Mouse (Mus musculus) kidney, embryonic 14.5 days (tissue): ENCODE measurements around the gene Ptprg. TPM values are rescaled to one million over a fixed set of nuclear protein-coding genes. Genes with fewer than 3 reads are reported as not detected.

Experiments
- ATAC-seq: fragments of 200-750 bp; cut with Nextera tagmentation; 2 replicates; pipeline ENCODE4 v1.8.0; 2017; ENCODE audit warnings: moderate number of reproducible peaks, mild to moderate bottlenecking, moderate TSS enrichment, moderate library complexity; ENCODE audit not compliant: low FRiP score, low TSS enrichment
- H3K27ac ChIP-seq: fragments of 300-500 bp; sonication (generic); 2 replicates; pipeline ENCODE4 v1.5.1; 2014; ENCODE audit warnings: low read depth, mild to moderate bottlenecking, low read length, moderate library complexity, mixed read lengths
- H3K27me3 ChIP-seq: fragments of 300-500 bp; sonication (generic); 2 replicates; pipeline ENCODE4 v1.6.1; 2014; ENCODE audit warnings: mild to moderate bottlenecking, low read length; ENCODE audit not compliant: control insufficient read depth, insufficient read depth
- H3K36me3 ChIP-seq: fragments of 300-500 bp; sonication (generic); 2 replicates; pipeline ENCODE4 v1.6.1; 2014; ENCODE audit warnings: low read length, mixed read lengths; ENCODE audit not compliant: control insufficient read depth, insufficient read depth
- H3K4me1 ChIP-seq: fragments of 300-500 bp; sonication (generic); 2 replicates; pipeline ENCODE4 v1.6.1; 2014; ENCODE audit warnings: low read length, mixed read lengths; ENCODE audit not compliant: control insufficient read depth, insufficient read depth
- H3K4me2 ChIP-seq: fragments of 300-500 bp; sonication (generic); replicated peaks from 2 replicates; pipeline ENCODE4 v1.6.1; 2014; ENCODE audit warnings: low read depth, mild to moderate bottlenecking, low read length
- H3K4me3 ChIP-seq: fragments of 300-500 bp; sonication (generic); 2 replicates; pipeline ENCODE4 v1.5.1; 2014; ENCODE audit warnings: mild to moderate bottlenecking, low read length
- H3K9ac ChIP-seq: fragments of 300-500 bp; sonication (generic); 2 replicates; pipeline ENCODE4 v1.6.1; 2014; ENCODE audit warnings: low read depth, mild to moderate bottlenecking, low read length, moderate library complexity
- H3K9me3 ChIP-seq: fragments of 300-500 bp; sonication (generic); 2 replicates; pipeline ENCODE4 v1.6.1; 2016; ENCODE audit warnings: low read length; ENCODE audit not compliant: control insufficient read depth
- WGBS: fragments of 180-500 bp; shearing (Covaris S2); extraction: QIAGEN DNeasy Blood & Tissue Kit; methylation state at CpG from one replicate; pipeline ENCODE4 v1.1.7; 2014; 5-methylcytosine and 5-hydroxymethylcytosine counted together
- polyA plus RNA-seq: library from polyadenylated mRNA; unstranded; fragments of >200 nt; fragmentation: Nextera tagmentation; extraction: Ambion mirVana; gene quantifications from 2 replicates; pipeline ENCODE4 v1.2.1, GENCODE M21; 2014

Gene Ptprg
- polyA plus RNA-seq, 1 experiment from 2014 or later = 44.3 TPM

DNA sequence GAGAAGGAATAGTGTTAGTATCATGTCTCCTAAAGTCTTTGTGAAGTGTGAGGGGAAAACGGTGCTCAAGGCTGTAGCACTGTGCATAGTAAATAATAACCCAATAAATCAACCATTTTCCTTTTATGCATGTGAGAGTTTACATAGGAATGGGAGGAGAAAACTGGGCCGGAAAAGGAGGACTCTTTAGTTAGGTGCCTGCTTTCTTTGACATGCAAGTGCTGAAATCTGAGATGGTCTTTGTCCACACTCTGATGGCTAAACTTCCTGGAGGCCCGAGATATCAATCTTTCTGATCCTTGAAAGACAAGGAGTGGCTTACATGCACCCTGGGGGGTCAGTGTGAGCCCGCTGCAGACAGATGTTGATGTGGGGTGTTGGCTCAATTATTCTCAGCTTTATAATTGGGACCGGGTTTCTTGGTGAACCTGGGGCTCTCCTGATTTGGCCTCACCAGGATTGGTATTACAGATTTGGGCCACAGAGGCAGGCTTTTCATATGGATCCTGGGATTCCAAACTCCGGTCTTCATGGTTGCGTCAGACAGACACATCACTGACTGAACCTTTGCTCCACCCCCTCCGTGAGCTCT is 7.4 kb downstream of the Ptprg start:
- Histone ChIP-seq H3K36me3 (no peaks in the 10 kb centered on the region), H3K4me1 (peaks cover 29% of the 10 kb centered on the region), H3K4me2 (no peak overlapping the region; the same call in 1 of the 2 replicates), H3K9me3 (0 out of 2 replicates have a peak, but pooled peaks cover 2% of the 10 kb centered on the region), H3K27ac (peak overlapping the region; percentile 24; the same call in 1 of the 2 replicates), H3K27me3 (no peaks in the 10 kb centered on the region), H3K9ac (no peak overlapping the region), H3K4me3 (no peak overlapping the region)
- 38% methylated on average over 8 of the region's 8 CpGs for WGBS
- no peak for ATAC-seq

DNA sequence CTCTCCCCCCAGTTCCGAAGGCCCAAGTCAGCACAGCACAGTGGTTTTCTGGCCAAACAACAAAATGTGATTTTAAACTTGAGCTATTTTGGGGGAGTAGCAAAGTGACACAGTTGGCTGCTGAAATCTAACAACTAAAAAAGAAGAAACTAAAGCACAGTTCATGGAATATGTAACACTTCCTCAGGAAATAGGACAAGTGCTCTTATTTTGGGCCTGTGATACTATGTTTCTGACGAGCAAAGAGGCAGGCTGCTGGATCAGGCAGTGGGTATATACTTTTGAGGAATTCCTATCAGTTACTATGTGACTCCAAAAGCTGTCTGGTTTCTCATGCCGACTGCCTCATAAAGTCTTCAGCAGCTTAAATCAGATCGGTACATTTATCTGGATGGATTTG is 8.1 kb downstream of the Ptprg start:
- Histone ChIP-seq H3K4me3 (no peak overlapping the region), H3K27ac (no peak overlapping the region), H3K4me2 (no peak overlapping the region), H3K4me1 (peaks cover 23% of the 10 kb centered on the region), H3K36me3 (no peaks in the 10 kb centered on the region), H3K9me3 (0 out of 2 replicates have a peak, but pooled peaks cover 2% of the 10 kb centered on the region), H3K27me3 (no peaks in the 10 kb centered on the region), H3K9ac (no peak overlapping the region)
- no peak for ATAC-seq
- WGBS = 75% methylated on average over 4 of the region's 4 CpGs

- no peak overlapping the region for H3K4me2 ChIP-seq
- no peak overlapping the region for H3K9ac ChIP-seq
- no peaks in the 10 kb centered on the region for H3K36me3 ChIP-seq
- 82% methylated on average over 2 of the region's 2 CpGs for WGBS
- H3K27me3 ChIP-seq = no peaks in the 10 kb centered on the region
- no peak overlapping the region for H3K4me3 ChIP-seq
- 0 out of 2 replicates have a peak, but pooled peaks cover 2% of the 10 kb centered on the region for H3K9me3 ChIP-seq
- peaks cover 18% of the 10 kb centered on the region for H3K4me1 ChIP-seq
- no peak for ATAC-seq
- H3K27ac ChIP-seq = no peak overlapping the region
Measured at GRCm38 (mm10) chr14:11562870-11563269, 9.5 kb downstream of the Ptprg start.

GRCm38 (mm10) chr14:11563656-11564055 is 10.3 kb downstream of the Ptprg start:
- 0 out of 2 replicates have a peak, but pooled peaks cover 2% of the 10 kb centered on the region for H3K9me3 ChIP-seq
- peaks cover 18% of the 10 kb centered on the region for H3K4me1 ChIP-seq
- no peak overlapping the region for H3K9ac ChIP-seq
- H3K27me3 ChIP-seq = no peaks in the 10 kb centered on the region
- no peak overlapping the region for H3K27ac ChIP-seq
- no peak overlapping the region for H3K4me2 ChIP-seq
- 94% methylated on average over 5 of the region's 5 CpGs for WGBS
- H3K36me3 ChIP-seq = no peaks in the 10 kb centered on the region
- no peak for ATAC-seq
- H3K4me3 ChIP-seq = no peak overlapping the region

GRCm38 (mm10) chr14:11564456-11564855 is 11.1 kb downstream of the Ptprg start:
- no peaks in the 10 kb centered on the region for H3K27me3 ChIP-seq
- 71% methylated on average over 3 of the region's 3 CpGs for WGBS
- H3K9me3 ChIP-seq = 0 out of 2 replicates have a peak, but pooled peaks cover 2% of the 10 kb centered on the region
- no peaks in the 10 kb centered on the region for H3K36me3 ChIP-seq
- no peak overlapping the region for H3K4me2 ChIP-seq
- H3K4me3 ChIP-seq = no peak overlapping the region
- no peak overlapping the region for H3K27ac ChIP-seq
- ATAC-seq = no peak
- no peak overlapping the region for H3K9ac ChIP-seq
- peaks cover 18% of the 10 kb centered on the region for H3K4me1 ChIP-seq

- Histone ChIP-seq H3K9me3 (0 out of 2 replicates have a peak, but pooled peaks cover 2% of the 10 kb centered on the region), H3K4me2 (no peak overlapping the region), H3K4me3 (no peak overlapping the region), H3K36me3 (no peaks in the 10 kb centered on the region), H3K9ac (no peak overlapping the region), H3K27ac (no peak overlapping the region), H3K27me3 (no peaks in the 10 kb centered on the region), H3K4me1 (peaks cover 11% of the 10 kb centered on the region)
- 96% methylated on average over 3 of the region's 3 CpGs for WGBS
- ATAC-seq = no peak
Measured at GRCm38 (mm10) chr14:11565283-11565682, 12.0 kb downstream of the Ptprg start.

- WGBS = 53% methylated on average over 2 of the region's 2 CpGs
- no peak overlapping the region for H3K27ac ChIP-seq
- no peaks in the 10 kb centered on the region for H3K27me3 ChIP-seq
- no peaks in the 10 kb centered on the region for H3K9me3 ChIP-seq
- H3K4me1 ChIP-seq = peaks cover 2% of the 10 kb centered on the region; the same call in 1 of the 2 replicates
- no peaks in the 10 kb centered on the region for H3K36me3 ChIP-seq
- ATAC-seq = no peak
- H3K4me2 ChIP-seq = no peak overlapping the region
- H3K4me3 ChIP-seq = no peak overlapping the region
- no peak overlapping the region for H3K9ac ChIP-seq
Measured at GRCm38 (mm10) chr14:11569734-11570133, 16.4 kb downstream of the Ptprg start.

DNA sequence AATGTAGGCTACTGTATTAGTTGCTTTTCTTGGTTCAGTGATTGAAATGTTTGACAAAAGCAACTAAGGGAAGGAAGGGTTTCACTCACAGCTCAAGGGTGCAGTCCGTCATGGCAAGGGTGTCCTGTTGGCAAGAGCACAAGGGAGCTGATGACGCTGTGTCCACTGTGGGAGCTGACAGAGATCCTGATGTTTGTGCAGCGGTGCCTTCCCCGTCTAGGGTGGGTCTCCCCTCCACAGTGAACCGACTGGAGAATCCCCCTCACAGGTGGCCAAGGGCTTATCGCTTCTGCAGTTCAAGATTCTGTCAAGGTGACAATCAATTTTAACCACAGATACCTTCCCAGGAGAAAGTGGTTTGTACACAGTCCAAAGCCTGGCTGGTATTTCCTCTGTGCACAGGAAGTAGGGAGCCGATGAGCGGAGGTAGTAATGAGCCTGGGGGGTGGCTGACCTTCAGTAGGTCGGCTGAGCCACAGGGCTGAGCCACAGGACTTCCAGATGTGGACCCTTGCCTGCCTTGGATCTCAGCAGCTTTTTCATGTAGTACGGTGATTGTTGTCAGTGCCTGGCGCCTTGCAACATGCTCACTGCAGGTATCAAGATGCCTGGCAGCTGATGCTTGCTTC is 18.5 kb downstream of the Ptprg start:
- peaks cover 2% of the 10 kb centered on the region; the same call in 1 of the 2 replicates for H3K4me1 ChIP-seq
- no peak for ATAC-seq
- H3K9me3 ChIP-seq = no peaks in the 10 kb centered on the region
- no peak overlapping the region for H3K4me3 ChIP-seq
- 63% methylated on average over 11 of the region's 11 CpGs for WGBS
- no peak overlapping the region for H3K4me2 ChIP-seq
- H3K36me3 ChIP-seq = no peaks in the 10 kb centered on the region
- H3K27ac ChIP-seq = no peak overlapping the region
- no peaks in the 10 kb centered on the region for H3K27me3 ChIP-seq
- no peak overlapping the region for H3K9ac ChIP-seq

- 90% methylated on average over 2 of the region's 2 CpGs for WGBS
- Histone ChIP-seq H3K9me3 (no peaks in the 10 kb centered on the region), H3K27me3 (no peaks in the 10 kb centered on the region), H3K4me1 (peaks cover 4% of the 10 kb centered on the region; the same call in 1 of the 2 replicates), H3K4me2 (no peak overlapping the region), H3K27ac (no peak overlapping the region), H3K9ac (no peak overlapping the region), H3K4me3 (no peak overlapping the region), H3K36me3 (no peaks in the 10 kb centered on the region)
- ATAC-seq = no peak
Measured at GRCm38 (mm10) chr14:11572395-11572784, 19.1 kb downstream of the Ptprg start.
